Mouse (Mus musculus): ENCODE data around the gene Olfr828. TPM values are rescaled to one million over a fixed set of nuclear protein-coding genes. Genes with fewer than 3 reads are reported as not detected.

Olfr828 gene
- polyA plus RNA-seq (2012; rRNA removed) = not detected in 2 replicates

- H3K4me1 ChIP-seq (ENCODE audit: control insufficient read depth, insufficient read depth, low read length) = no peaks in the 10 kb centered on the region
- no peak within 1 kb of the TSS for H3K27ac ChIP-seq (ENCODE audit: insufficient read depth, low read length)
- no peak within 1 kb of the TSS for H3K4me3 ChIP-seq (ENCODE audit: insufficient read depth, low read length)
- TF ChIP-seq POLR2A (IDR thresholded peaks at IDR 0.05; ENCODE audit: extremely low read depth, insufficient read depth, low read length) = no peak
- no peak for TF ChIP-seq CTCF (IDR thresholded peaks at IDR 0.05; ENCODE audit: extremely low read depth, insufficient read depth, low read length)
Observed at GRCm38 (mm10) chr9:18819426-18819825, at the start of gene Olfr828. Gene Olfr828, minus strand, starts transcription at chr9:18819526.

DNA sequence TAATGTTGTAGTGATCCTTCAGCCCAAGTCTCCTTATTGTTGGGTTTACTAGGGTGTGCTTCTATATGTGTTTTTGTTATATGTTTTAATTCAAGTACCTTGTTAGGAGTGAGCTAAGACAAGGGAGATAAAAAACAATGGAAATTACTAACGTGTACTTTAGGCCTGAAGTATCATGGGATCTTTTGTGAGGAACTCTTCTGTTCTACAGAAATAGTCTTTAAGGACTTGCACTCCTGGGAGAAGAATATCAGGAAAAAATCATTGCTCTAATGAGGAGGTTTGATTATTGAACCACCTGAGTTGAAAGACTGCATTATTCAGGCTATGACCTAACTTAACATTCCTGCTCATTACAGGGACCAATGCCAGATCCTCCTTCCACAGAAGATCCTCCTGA lies 35.3 kb upstream of the Olfr828 start, which contains the start of gene Olfr829:
Gene Olfr829 (plus strand): TSS at position 301 of the 400 bp plus-strand sequence.
- TF ChIP-seq CTCF (IDR thresholded peaks at IDR 0.05; ENCODE audit: extremely low read depth, insufficient read depth, low read length) (no peak), POLR2A (IDR thresholded peaks at IDR 0.05; ENCODE audit: extremely low read depth, insufficient read depth, low read length) (no peak)
- Histone ChIP-seq H3K4me1 (ENCODE audit: control insufficient read depth, insufficient read depth, low read length) (no peaks in the 10 kb centered on the region), H3K4me3 (ENCODE audit: insufficient read depth, low read length) (no peak within 1 kb of the TSS), H3K27ac (ENCODE audit: insufficient read depth, low read length) (no peak within 1 kb of the TSS)

DNA sequence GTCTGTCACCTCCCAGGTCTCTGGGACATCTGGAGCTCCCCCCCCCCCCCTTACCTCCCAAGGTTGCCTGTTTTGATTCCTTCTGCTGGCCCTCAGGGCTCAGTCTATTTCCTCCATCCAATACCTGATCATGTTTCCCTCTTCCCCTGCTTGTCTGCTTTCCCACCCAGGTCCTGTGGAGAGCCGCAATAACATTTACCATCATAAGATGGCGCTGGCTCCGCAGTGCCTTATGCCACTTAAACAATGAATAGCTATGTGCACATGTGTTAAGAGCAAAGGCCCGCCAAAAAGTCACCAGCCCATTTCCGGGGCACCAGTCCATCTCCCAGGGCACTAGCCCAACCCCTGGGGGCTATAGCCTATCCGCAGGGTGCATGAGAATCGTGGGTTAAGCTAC lies 34.0 kb downstream of the Olfr828 start:
- no peak overlapping the region for H3K4me3 ChIP-seq (ENCODE audit: insufficient read depth, low read length)
- H3K4me1 ChIP-seq (ENCODE audit: control insufficient read depth, insufficient read depth, low read length) = no peaks in the 10 kb centered on the region
- no peak overlapping the region for H3K27ac ChIP-seq (ENCODE audit: insufficient read depth, low read length)
- TF ChIP-seq CTCF (IDR thresholded peaks at IDR 0.05; ENCODE audit: extremely low read depth, insufficient read depth, low read length) (no peak), POLR2A (IDR thresholded peaks at IDR 0.05; ENCODE audit: extremely low read depth, insufficient read depth, low read length) (no peak)

- H3K4me3 ChIP-seq (ENCODE audit: insufficient read depth, low read length) = no peak overlapping the region
- no peak for TF ChIP-seq CTCF (IDR thresholded peaks at IDR 0.05; ENCODE audit: extremely low read depth, insufficient read depth, low read length)
- TF ChIP-seq POLR2A (IDR thresholded peaks at IDR 0.05; ENCODE audit: extremely low read depth, insufficient read depth, low read length) = no peak
- H3K4me1 ChIP-seq (ENCODE audit: control insufficient read depth, insufficient read depth, low read length) = no peaks in the 10 kb centered on the region
Observed at GRCm38 (mm10) chr9:18779476-18779875, 39.9 kb downstream of the Olfr828 start.

GRCm38 (mm10) chr9:18778981-18779380 lies 40.3 kb downstream of the Olfr828 start:
- H3K4me3 ChIP-seq (ENCODE audit: insufficient read depth, low read length) = no peak overlapping the region

More at GRCm38 (mm10) chr9:18779476-18779875, 39.9 kb downstream of the Olfr828 start:
- H3K27ac ChIP-seq (ENCODE audit: insufficient read depth, low read length) = no peak overlapping the region

More at GRCm38 (mm10) chr9:18778981-18779380, 40.3 kb downstream of the Olfr828 start:
- TF ChIP-seq CTCF (IDR thresholded peaks at IDR 0.05; ENCODE audit: extremely low read depth, insufficient read depth, low read length) = no peak
- no peak for TF ChIP-seq POLR2A (IDR thresholded peaks at IDR 0.05; ENCODE audit: extremely low read depth, insufficient read depth, low read length)
- H3K4me1 ChIP-seq (ENCODE audit: control insufficient read depth, insufficient read depth, low read length) = no peaks in the 10 kb centered on the region
- H3K27ac ChIP-seq (ENCODE audit: insufficient read depth, low read length) = no peak overlapping the region

Other genes starting within 250 kb of the Olfr828 start
- not detected in 2 replicates for gene Muc16, start 145.0 kb downstream of the Olfr828 start, polyA plus RNA-seq (2012; rRNA removed)
- not detected in 2 replicates for gene Olfr24, start 55.5 kb downstream of the Olfr828 start, polyA plus RNA-seq (2012; rRNA removed)
- not detected in 2 replicates for gene Olfr829, start 35.4 kb upstream of the Olfr828 start, polyA plus RNA-seq (2012; rRNA removed)
- not detected in 2 replicates for gene Olfr830, start 55.2 kb upstream of the Olfr828 start, polyA plus RNA-seq (2012; rRNA removed)
- not detected in 2 replicates for gene Olfr832, start 117.6 kb upstream of the Olfr828 start, polyA plus RNA-seq (2012; rRNA removed)
- not detected in 2 replicates for gene Olfr834, start 168.5 kb upstream of the Olfr828 start, polyA plus RNA-seq (2012; rRNA removed)
- gene Olfr835, start 213.2 kb upstream of the Olfr828 start, polyA plus RNA-seq (2012; rRNA removed) = not detected in 2 replicates

All from cortical plate, adult 2 months (tissue).